In the genomic region with DNA sequence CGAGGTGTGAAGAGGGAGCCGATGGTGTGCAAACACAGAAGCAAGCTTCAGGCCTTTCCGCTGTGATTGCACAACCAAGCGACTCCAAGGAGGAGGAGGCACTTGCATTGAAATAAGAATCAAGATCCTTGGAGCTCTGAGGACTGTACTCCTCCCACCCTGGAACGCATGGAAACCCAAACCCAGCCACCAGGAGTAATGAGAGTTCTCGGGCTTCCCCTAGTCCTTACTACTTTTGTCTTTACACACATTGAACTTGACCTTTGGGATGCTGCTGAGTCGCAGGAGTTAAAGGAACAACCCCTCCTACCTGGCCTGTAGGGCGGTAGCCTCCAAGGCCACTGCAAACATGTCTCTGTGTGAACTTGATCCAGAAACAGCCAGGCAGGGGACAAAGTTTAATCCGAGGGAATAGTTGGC, we compare ENCODE assay signal across 12 mouse cellular contexts. TPM values are rescaled to one million over a fixed set of nuclear protein-coding genes. Genes with fewer than 3 reads are reported as not detected.
A peak's percentile ranks its signal among the peaks of the same experiment; 100 is the strongest.
DNase-seq lines count a peak whose midpoint lies in the region; TF ChIP-seq lines count a peak whose summit lies in the region.
"Had no signal": no experiment of that assay in that cellular context is flagged by ENCODE, and none has a peak within 500 bp of the region (broad histone marks: within the 10 kb centered on the region; RNA-seq: fewer than 3 reads in every experiment).

No protein-coding gene starts in this region.

- DNase-seq in heart, adult 11 months: peak; percentile 55
- DNase-seq in heart, postnatal 14 days: no peak
- DNase-seq in kidney, adult 18-20 months: peak; percentile 73
- peak; percentile 87 for DNase-seq in large intestine, adult 2 months (ENCODE audit: low read depth, low spot score)
- DNase-seq in lung, postnatal 36 days: peak; percentile 48
- no peak for DNase-seq in layer of hippocampus, adult 2 months (ENCODE audit: low spot score in 2 of 2)
- no peak for DNase-seq in heart, adult 9 months (ENCODE audit: low spot score in 2 of 2)
- no peak for DNase-seq in gastrocnemius, adult 8-10 months (ENCODE audit: low spot score in 2 of 2)
- DNase-seq: cerebellum, adult 2 months; heart, postnatal 4 days; right cerebral cortex, adult 18-20 months had no signal

- 34% methylated on average over 9 of the region's 9 CpGs for WGBS in large intestine, adult 2 months

- TF ChIP-seq CTCF in layer of hippocampus, adult 2 months (conservative IDR thresholded peaks at IDR 0.05): no peak

- intact Hi-C loops in heart, postnatal 14 days (cut with DNase I): no loop called here

- H3K27ac ChIP-seq in layer of hippocampus, adult 2 months: no peak overlapping the region
- H3K27ac ChIP-seq: macrophage had no signal

- H3K4me3 ChIP-seq in layer of hippocampus, adult 2 months: no peak overlapping the region

RNA-seq across cellular contexts. Expression of gene Map3k13, which starts 31.5 kb away (rescaled TPM):
- total RNA-seq in heart, postnatal 14 days (2021): 1 to 10 TPM in 1 of 2 experiments, under 1 TPM in 1; 0.98 to 1.0 TPM
- 3.9 and 8.0 TPM in 2 replicates for polyA plus RNA-seq in large intestine, adult 2 months (2012; rRNA removed)
- total RNA-seq in layer of hippocampus, adult 2 months (2021): 10 to 100 TPM; 14.6 to 14.8 TPM
- under 1 TPM; 0.56 to 0.75 (median 0.61) TPM for total RNA-seq in gastrocnemius, adult 8-10 months (2022)

RNA-seq across cellular contexts. Expression of gene Ehhadh, which starts 38.0 kb away (rescaled TPM):
- 10 to 100 TPM in 1 of 2 experiments, 1 to 10 TPM in 1; 8.9 to 14.3 TPM for total RNA-seq in heart, postnatal 14 days (2021)
- 16.5 and 37.3 TPM in 2 replicates for polyA plus RNA-seq in large intestine, adult 2 months (2012; rRNA removed)
- 1 to 10 TPM; 1.7 to 2.5 TPM for total RNA-seq in layer of hippocampus, adult 2 months (2021)
- total RNA-seq in gastrocnemius, adult 8-10 months (2022): 1 to 10 TPM; 6.1 to 8.3 (median 7.1) TPM

Comparison
In these comparisons a context has a peak if more than half of its experiments do, and no peak if none do; other contexts are left out.
1. DNase-seq: peak in heart, adult 11 months (single experiment), kidney, adult 18-20 months (single experiment), large intestine, adult 2 months (single experiment) and lung, postnatal 36 days (single experiment); none in heart, postnatal 14 days (0 of 2), layer of hippocampus, adult 2 months (0 of 2), heart, adult 9 months (0 of 2) and gastrocnemius, adult 8-10 months (0 of 2).
2. RNA of gene Map3k13, which starts 31.5 kb away (total RNA-seq): 14.6 to 14.8 TPM in layer of hippocampus, adult 2 months; 0.98 to 1.0 TPM in heart, postnatal 14 days and 0.56 to 0.75 TPM in gastrocnemius, adult 8-10 months; every median in the first group is over 4 times any median in the second.